Mouse (Mus musculus) heart, postnatal 4 days (tissue): ENCODE measurements around the gene Ptprh. TPM values are rescaled to one million over a fixed set of nuclear protein-coding genes. Genes with fewer than 3 reads are reported as not detected.

Source experiments
- DNase-seq: peaks from one replicate; pipeline ENCODE4 v3.0.0; 2021
- microRNA-seq, 2 experiments: library from miRNA; unstranded; fragments of <30 nt; microRNA quantifications; one replicate each; pipeline ENCODE4 v1.2.0; 2021 to 2022
- total RNA-seq, 2 experiments: library from RNA; stranded (reverse); gene quantifications; 2 replicates each; pipeline ENCODE4 v1.2.3; 2021

The Ptprh gene
- total RNA-seq, 2 experiments from 2014 or later: not detected

DNA sequence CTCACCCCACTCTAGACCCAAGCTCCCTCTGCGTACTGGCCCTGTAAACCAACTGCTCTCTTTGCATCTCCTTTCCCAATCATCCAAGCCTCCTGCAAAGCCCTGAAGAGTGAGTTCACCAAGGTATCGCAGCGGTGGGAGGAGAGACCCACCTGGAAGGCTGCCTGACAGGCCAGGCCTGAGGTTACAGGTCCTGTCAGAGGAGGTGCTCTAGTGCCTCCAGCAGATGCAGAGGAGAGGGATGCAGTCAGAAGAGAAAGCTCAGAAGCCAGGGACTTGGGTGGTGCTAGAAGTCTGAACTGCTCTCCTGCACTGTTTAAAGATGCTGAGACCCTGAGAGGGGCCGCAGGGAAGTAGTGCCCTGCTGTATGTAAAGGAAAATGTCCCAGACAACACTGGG lies 104.8 kb downstream of the Ptprh start:
- no peak for DNase-seq

Small RNAs within 50 kb of the gene (microRNA-seq; reads per million reads assigned to microRNA genes)
- gene Gm23577: 0 reads per million in 2 experiments

Other genes with a start within 250 kb of the Ptprh start
- gene Gp6, start 206.3 kb downstream of the Ptprh start, total RNA-seq: under 1 TPM; 0.07 TPM
- gene Rdh13, start 158.4 kb downstream of the Ptprh start, total RNA-seq: 10 to 100 TPM; 30.4 to 36.4 TPM
- gene Eps8l1, start 143.4 kb downstream of the Ptprh start, total RNA-seq: 1 to 10 TPM; 1.6 to 2.7 TPM
- gene Ppp1r12c, start 102.4 kb downstream of the Ptprh start, total RNA-seq: 10 to 100 TPM; 89.8 to 92.3 TPM
- 10 to 100 TPM; 48.7 to 59.0 TPM for gene Tnnt1, start 87.7 kb downstream of the Ptprh start, total RNA-seq
- gene Tnni3, start 79.8 kb downstream of the Ptprh start, total RNA-seq: 1,000 to 10,000 TPM; 4,693 to 5,168 TPM
- gene Dnaaf3, start 71.6 kb downstream of the Ptprh start, total RNA-seq: under 1 TPM; 0.41 to 0.57 TPM
- 1 to 10 TPM; 1.1 to 1.5 TPM for gene Syt5, start 56.5 kb downstream of the Ptprh start, total RNA-seq
- 1 to 10 TPM; 6.6 to 8.5 TPM for gene Tmem86b, start 27.4 kb upstream of the Ptprh start, total RNA-seq
- 10 to 100 TPM; 79.1 to 81.3 TPM for gene Ppp6r1, start 55.0 kb upstream of the Ptprh start, total RNA-seq
- gene Hspbp1, start 81.0 kb upstream of the Ptprh start, total RNA-seq: 10 to 100 TPM; 51.5 to 54.7 TPM
- 1 to 10 TPM; 4.1 to 5.9 TPM for gene Brsk1, start 86.6 kb upstream of the Ptprh start, total RNA-seq
- gene Tmem150b, start 121.2 kb upstream of the Ptprh start, total RNA-seq: under 1 TPM in 1 of 2 experiments, not detected in 1; 0.12 TPM
- 10 to 100 TPM; 41.6 to 43.5 TPM for gene Kmt5c, start 136.1 kb upstream of the Ptprh start, total RNA-seq
- gene Cox6b2, start 149.1 kb upstream of the Ptprh start, total RNA-seq: 10 to 100 TPM; 11.7 to 16.9 TPM
- gene Fam71e2, start 167.3 kb upstream of the Ptprh start, total RNA-seq: not detected
- under 1 TPM in 1 of 2 experiments, not detected in 1; 0.23 TPM for gene Il11, start 178.8 kb upstream of the Ptprh start, total RNA-seq
- gene Tmem190, start 178.9 kb upstream of the Ptprh start, total RNA-seq: not detected
- gene Tmem238, start 185.6 kb upstream of the Ptprh start, total RNA-seq: 1 to 10 TPM; 2.7 to 5.1 TPM
- 100 to 1,000 TPM; 726 to 732 TPM for gene Rpl28, start 188.8 kb upstream of the Ptprh start, total RNA-seq
- 100 to 1,000 TPM; 281 to 285 TPM for gene Ube2s, start 208.5 kb upstream of the Ptprh start, total RNA-seq
- under 1 TPM in 1 of 2 experiments, not detected in 1; 0.20 TPM for gene Shisa7, start 240.7 kb upstream of the Ptprh start, total RNA-seq